Mouse (Mus musculus): ENCODE data around the gene Sct. TPM values are rescaled to one million over a fixed set of nuclear protein-coding genes. Genes with fewer than 3 reads are reported as not detected.

The Sct gene
- polyA plus RNA-seq (2017; shearing (Covaris generic)), result not detected

DNA sequence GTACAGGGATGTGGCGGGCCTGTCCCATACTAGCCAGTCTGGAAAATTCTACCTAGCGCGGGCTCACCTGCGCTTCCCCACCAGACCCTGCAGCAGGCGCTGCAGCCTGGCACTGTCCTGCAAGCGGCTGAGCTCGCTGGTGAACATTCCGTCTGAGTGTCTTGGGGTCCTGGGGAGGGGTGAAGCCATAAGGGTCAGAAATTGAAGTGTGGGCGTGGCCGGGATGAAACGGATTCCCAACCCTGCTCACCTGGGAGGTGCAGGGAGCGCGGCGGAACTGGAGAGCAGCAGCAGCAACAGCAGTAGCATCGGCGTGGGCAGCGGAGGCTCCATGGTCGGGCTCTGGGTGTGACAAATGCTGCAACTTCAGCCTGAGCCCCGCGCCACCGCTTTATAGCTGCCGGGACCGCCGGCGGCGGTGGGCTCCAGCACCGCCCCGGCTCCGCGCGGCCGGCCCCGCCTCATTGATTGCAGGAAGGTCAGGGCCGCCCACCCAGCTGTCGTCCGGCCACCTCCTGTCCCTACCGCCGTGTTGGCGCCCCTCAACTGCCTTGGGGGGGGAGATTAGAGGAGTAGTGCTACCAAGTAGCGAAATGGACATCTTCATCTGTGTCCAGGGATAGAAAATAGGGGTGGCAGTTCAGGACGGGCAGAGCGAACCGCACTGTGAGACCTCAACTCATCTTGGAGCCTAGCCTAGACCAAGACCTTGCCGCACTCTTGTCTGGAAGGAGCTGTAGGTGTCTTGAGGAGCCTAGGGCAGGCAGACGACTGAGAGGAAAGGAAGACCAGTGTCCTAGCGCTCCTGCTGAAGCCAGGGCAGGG is at the start of gene Sct:
Gene Sct (minus strand): TSS at position 368 of the 825 bp plus-strand sequence.

DNA sequence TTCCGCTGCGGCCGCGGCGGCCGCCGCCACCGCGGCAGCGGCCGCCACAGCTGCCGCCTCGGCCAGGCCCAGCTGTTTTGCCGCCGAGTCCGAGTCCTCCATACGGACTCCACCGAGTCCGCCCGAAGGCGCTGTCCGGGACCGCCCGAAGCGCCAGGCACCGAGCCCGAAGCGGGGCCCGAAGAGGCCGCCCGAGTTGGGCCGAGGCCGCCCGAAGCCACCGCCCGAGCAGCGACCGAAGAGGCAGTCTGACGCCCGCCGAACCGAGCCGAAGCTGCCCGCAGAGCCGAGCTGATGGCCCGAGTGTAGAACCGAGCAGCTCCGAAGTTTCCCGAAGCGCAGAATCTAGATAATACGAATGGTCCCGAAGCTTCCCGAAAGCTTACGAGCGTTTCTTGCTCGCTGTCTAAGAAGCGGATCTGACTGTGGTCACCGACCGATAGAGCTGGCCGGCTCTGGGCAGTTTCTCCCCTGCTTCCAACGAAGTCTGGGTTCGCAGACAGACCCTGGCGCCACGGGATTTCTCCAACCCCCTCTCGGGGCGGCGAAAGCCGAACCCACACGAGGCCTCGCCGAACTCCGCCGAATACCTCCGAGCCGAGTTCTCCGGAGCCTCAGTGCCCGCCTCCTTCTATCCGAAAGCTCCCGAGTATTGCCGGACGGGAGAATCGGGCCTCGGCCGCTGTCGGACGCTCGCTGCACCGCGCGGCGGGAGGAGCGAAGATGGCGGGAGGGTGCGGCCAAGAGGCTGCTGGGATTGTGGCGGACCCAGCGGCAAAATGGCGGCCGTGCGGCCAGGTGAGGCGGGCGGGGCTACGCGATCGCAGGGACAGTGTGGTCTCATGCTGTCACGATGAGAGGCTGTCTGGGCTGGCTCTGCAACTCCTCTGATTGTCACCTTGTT is 48.8 kb upstream of the Sct start, which contains the start of the genes Deaf1 and Tmem80:
Gene Deaf1 (minus strand): TSS at position 222 of the 904 bp plus-strand sequence.
Gene Tmem80 (plus strand): TSS at position 271 of the 904 bp plus-strand sequence.

DNA sequence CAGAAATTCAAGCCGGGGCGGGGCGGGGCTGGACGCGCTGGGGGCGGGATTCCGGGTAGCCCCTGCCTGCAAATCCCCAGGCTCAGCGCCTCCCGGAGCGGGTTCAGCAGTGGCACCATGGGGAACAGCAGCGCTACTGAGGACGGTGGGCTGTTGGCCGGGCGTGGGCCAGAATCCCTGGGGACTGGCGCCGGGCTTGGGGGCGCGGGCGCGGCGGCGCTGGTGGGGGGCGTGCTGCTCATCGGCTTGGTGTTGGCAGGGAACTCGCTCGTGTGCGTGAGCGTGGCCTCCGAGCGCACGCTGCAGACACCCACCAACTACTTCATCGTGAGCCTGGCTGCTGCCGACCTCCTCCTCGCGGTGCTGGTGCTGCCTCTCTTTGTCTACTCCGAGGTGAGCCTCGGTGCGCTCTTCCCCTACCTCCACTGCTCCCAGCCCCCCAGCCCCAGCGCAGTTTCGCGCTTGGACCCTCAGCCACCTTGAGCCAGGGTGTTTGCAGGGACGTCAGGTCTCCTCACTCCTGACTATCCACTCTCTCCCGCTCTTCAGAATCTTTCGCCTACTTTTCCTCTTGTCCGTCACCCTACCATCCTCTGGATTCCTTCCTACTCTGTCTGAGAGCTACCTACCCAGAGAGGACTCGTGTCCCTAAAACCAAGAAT is 13.1 kb upstream of the Sct start, which contains the start of gene Drd4:
Gene Drd4 (plus strand): TSS at position 86 of the 662 bp plus-strand sequence.

DNA sequence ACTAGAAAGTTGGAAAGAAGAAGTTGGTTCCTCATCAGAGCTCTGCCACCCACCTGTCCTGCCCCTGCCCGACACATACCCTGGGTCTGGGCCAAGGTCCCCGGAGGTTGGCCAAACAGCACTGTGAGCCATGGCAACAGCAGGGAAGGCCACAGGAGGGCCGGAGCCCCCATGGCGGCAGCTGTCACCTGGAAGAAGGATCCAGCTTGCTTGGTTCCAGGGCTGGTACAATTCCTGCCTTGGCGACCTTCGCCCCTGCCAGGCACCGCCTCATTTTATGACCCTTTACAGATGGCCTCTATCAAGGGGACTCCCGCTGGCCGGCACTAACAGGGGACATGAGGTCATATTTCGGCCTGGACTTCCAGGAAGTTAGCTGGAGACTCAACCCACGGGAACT is 2.4 kb downstream of the Sct start, which contains the start of gene Cdhr5:
Gene Cdhr5 (minus strand): TSS at position 241 of the 400 bp plus-strand sequence.

DNA sequence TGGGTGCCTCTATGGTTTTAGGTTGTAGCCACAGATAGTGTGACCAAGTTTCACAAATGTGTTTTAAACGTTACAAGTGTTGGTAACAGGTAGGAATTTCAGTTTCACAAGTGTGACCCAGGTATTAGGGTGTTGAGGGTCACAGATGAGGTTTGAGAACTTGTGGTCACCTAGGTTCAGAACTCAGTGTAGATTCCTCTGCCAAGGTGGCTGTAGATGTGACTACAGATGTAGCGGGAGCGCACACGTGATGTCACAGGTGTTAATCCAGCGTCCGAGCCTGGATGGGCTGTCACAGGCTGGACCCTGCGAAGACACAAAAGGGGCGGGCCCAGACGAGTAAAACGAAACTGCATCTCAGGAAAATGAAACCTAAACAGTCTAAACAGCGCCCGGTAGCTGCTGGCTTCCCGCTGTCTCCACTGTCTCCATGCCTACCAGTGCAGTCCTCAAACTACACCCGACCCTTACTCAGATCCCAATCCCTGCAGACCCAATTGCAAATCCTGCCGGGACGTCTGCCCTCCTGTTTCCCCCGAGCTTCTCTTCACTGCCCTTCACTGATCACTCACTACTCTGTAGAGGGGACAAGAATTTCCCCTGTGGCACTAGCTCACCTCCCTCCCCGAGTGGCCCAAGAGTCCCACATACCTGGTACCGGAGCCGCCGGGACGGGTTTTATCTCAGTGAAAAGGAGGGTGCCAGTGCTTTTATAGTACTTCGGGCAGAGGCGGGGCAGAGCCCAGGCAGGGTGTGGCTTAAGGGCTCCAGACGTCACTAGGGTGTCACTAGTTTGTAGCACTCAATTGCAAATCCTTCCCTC is 13.0 kb downstream of the Sct start, which contains the start of gene Irf7:
Gene Irf7 (minus strand): TSS at position 743 of the 823 bp plus-strand sequence.

Other genes starting within 250 kb of the Sct start
- 10 to 100 TPM; 18.8 to 19.5 TPM for gene B4galnt4, start 218.0 kb downstream of the Sct start, polyA plus RNA-seq (2017; shearing (Covaris generic))
- gene Pkp3, start 200.9 kb downstream of the Sct start, polyA plus RNA-seq (2017; shearing (Covaris generic)), result 100 to 1,000 TPM; 253 to 350 TPM
- 100 to 1,000 TPM; 207 to 212 TPM for gene Sigirr, start 178.6 kb downstream of the Sct start, polyA plus RNA-seq (2017; shearing (Covaris generic))
- gene Ano9, start 161.3 kb downstream of the Sct start, polyA plus RNA-seq (2017; shearing (Covaris generic)), result under 1 TPM; 0.48 to 0.54 TPM
- 10 to 100 TPM; 19.1 to 23.2 TPM for gene Ptdss2, start 156.8 kb downstream of the Sct start, polyA plus RNA-seq (2017; shearing (Covaris generic))
- 100 to 1,000 TPM; 110 to 149 TPM for gene Rnh1, start 106.3 kb downstream of the Sct start, polyA plus RNA-seq (2017; shearing (Covaris generic))
- gene Hras, start 85.1 kb downstream of the Sct start, polyA plus RNA-seq (2017; shearing (Covaris generic)), result 10 to 100 TPM; 45.4 to 45.7 TPM
- gene Lrrc56, start 85.0 kb downstream of the Sct start, polyA plus RNA-seq (2017; shearing (Covaris generic)), result 1 to 10 TPM; 2.7 to 6.2 TPM
- 10 to 100 TPM; 13.5 to 14.3 TPM for gene Lmntd2, start 65.1 kb downstream of the Sct start, polyA plus RNA-seq (2017; shearing (Covaris generic))
- 10 to 100 TPM; 18.6 to 27.3 TPM for gene Rassf7, start 63.3 kb downstream of the Sct start, polyA plus RNA-seq (2017; shearing (Covaris generic))
- gene Phrf1, start 50.3 kb downstream of the Sct start, polyA plus RNA-seq (2017; shearing (Covaris generic)), result 10 to 100 TPM; 88.2 to 93.2 TPM
- gene Irf7, start 12.7 kb downstream of the Sct start, polyA plus RNA-seq (2017; shearing (Covaris generic)), result 100 to 1,000 TPM in 1 of 2 experiments, 10 to 100 TPM in 1; 89.0 to 155 TPM
- not detected for gene Cdhr5, start 2.3 kb downstream of the Sct start, polyA plus RNA-seq (2017; shearing (Covaris generic))
- under 1 TPM; 0.11 to 0.29 TPM for gene Drd4, start 12.9 kb upstream of the Sct start, polyA plus RNA-seq (2017; shearing (Covaris generic))
- 10 to 100 TPM; 57.7 to 77.6 TPM for gene Deaf1, start 48.6 kb upstream of the Sct start, polyA plus RNA-seq (2017; shearing (Covaris generic))
- 10 to 100 TPM; 29.5 to 50.4 TPM for gene Tmem80, start 48.6 kb upstream of the Sct start, polyA plus RNA-seq (2017; shearing (Covaris generic))
- 1 to 10 TPM in 1 of 2 experiments, under 1 TPM in 1; 0.17 to 3.1 TPM for gene Eps8l2, start 59.7 kb upstream of the Sct start, polyA plus RNA-seq (2017; shearing (Covaris generic))
- gene Taldo1, start 113.1 kb upstream of the Sct start, polyA plus RNA-seq (2017; shearing (Covaris generic)), result 100 to 1,000 TPM; 296 to 311 TPM
- gene Gatd1, start 135.0 kb upstream of the Sct start, polyA plus RNA-seq (2017; shearing (Covaris generic)), result 10 to 100 TPM; 72.6 to 73.9 TPM
- 1 to 10 TPM in 1 of 2 experiments, under 1 TPM in 1; 0.47 to 3.0 TPM for gene Cend1, start 150.4 kb upstream of the Sct start, polyA plus RNA-seq (2017; shearing (Covaris generic))
- 10 to 100 TPM; 56.8 to 63.3 TPM for gene Slc25a22, start 158.8 kb upstream of the Sct start, polyA plus RNA-seq (2017; shearing (Covaris generic))
- 10 to 100 TPM in 1 of 2 experiments, 1 to 10 TPM in 1; 9.7 to 11.8 TPM for gene Pidd1, start 164.9 kb upstream of the Sct start, polyA plus RNA-seq (2017; shearing (Covaris generic))
- gene Rplp2, start 168.2 kb upstream of the Sct start, polyA plus RNA-seq (2017; shearing (Covaris generic)), result 1,000 to 10,000 TPM; 1,321 to 1,489 TPM
- gene Pnpla2, start 176.1 kb upstream of the Sct start, polyA plus RNA-seq (2017; shearing (Covaris generic)), result 10 to 100 TPM; 66.6 to 92.4 TPM
- 1 to 10 TPM in 1 of 2 experiments, not detected in 1; 3.3 TPM for gene Cracr2b, start 182.0 kb upstream of the Sct start, polyA plus RNA-seq (2017; shearing (Covaris generic))
- gene Cd151, start 188.3 kb upstream of the Sct start, polyA plus RNA-seq (2017; shearing (Covaris generic)), result 1 to 10 TPM; 6.0 to 6.8 TPM
- gene Polr2l, start 196.0 kb upstream of the Sct start, polyA plus RNA-seq (2017; shearing (Covaris generic)), result 10 to 100 TPM; 26.5 to 30.5 TPM
- 1 to 10 TPM; 1.7 to 5.3 TPM for gene Tspan4, start 196.1 kb upstream of the Sct start, polyA plus RNA-seq (2017; shearing (Covaris generic))